Mouse (Mus musculus) forebrain, embryonic 14.5 days (tissue): Measurements from ENCODE around the gene Gm4491. TPM values are rescaled to one million over a fixed set of nuclear protein-coding genes. Genes with fewer than 3 reads are reported as not detected.
A peak's percentile ranks its signal among the peaks of the same experiment; 100 is the strongest.

Source experiments
- ATAC-seq: fragments of 200-750 bp; cut with Nextera tagmentation; 2 replicates; pipeline ENCODE4 v1.8.0; 2017; ENCODE audit warnings: mild to moderate bottlenecking, moderate library complexity
- DNase-seq: peaks from one replicate; pipeline ENCODE4 v3.0.0-alpha.2; 2015; ENCODE audit warnings: low spot score
- H3K27ac ChIP-seq: fragments of 300-500 bp; sonication (generic); 2 replicates; pipeline ENCODE4 v1.5.1; 2014; ENCODE audit warnings: low read depth, mild to moderate bottlenecking, control low read depth, low read length, moderate library complexity
- H3K27me3 ChIP-seq: fragments of 300-500 bp; sonication (generic); replicated peaks from 2 replicates; pipeline ENCODE4 v1.6.1; 2014; ENCODE audit warnings: low read length, control low read depth, mixed read lengths; ENCODE audit not compliant: control insufficient read depth, insufficient read depth
- H3K36me3 ChIP-seq: fragments of 300-500 bp; sonication (generic); 2 replicates; pipeline ENCODE4 v1.6.1; 2014; ENCODE audit warnings: low read length, control low read depth; ENCODE audit not compliant: control insufficient read depth, insufficient read depth
- H3K4me1 ChIP-seq: fragments of 300-500 bp; sonication (generic); 2 replicates; pipeline ENCODE4 v1.6.1; 2014; ENCODE audit warnings: antibody characterized with exemption, low read length, control low read depth; ENCODE audit not compliant: control insufficient read depth, insufficient read depth
- H3K4me2 ChIP-seq: fragments of 300-500 bp; sonication (generic); 2 replicates; pipeline ENCODE4 v1.6.1; 2014; ENCODE audit warnings: mild to moderate bottlenecking, control low read depth, low read length
- H3K4me3 ChIP-seq: fragments of 300-500 bp; sonication (generic); 2 replicates; pipeline ENCODE4 v1.5.1; 2014; ENCODE audit warnings: low read depth, low read length, control low read depth
- H3K9ac ChIP-seq: fragments of 300-500 bp; sonication (generic); 2 replicates; pipeline ENCODE4 v1.6.1; 2014; ENCODE audit warnings: mild to moderate bottlenecking, low read length, control low read depth, moderate library complexity
- H3K9me3 ChIP-seq: fragments of 300-500 bp; sonication (generic); replicated peaks from 2 replicates; pipeline ENCODE4 v1.6.1; 2016; ENCODE audit warnings: low read length, control low read depth, mixed read lengths; ENCODE audit not compliant: control insufficient read depth
- WGBS: fragments of 180-500 bp; shearing (Covaris S2); extraction: QIAGEN DNeasy Blood & Tissue Kit; methylation state at CpG from one replicate; pipeline ENCODE4 v1.1.7; 2014; 5-methylcytosine and 5-hydroxymethylcytosine counted together
- polyA plus RNA-seq: library from polyadenylated mRNA; unstranded; fragments of >200 nt; fragmentation: Nextera tagmentation; extraction: Ambion mirVana; gene quantifications from 2 replicates; pipeline ENCODE4 v1.2.1, GENCODE M21; 2014

The Gm4491 gene
- not detected in 2 replicates for polyA plus RNA-seq

- 3% methylated on average over 13 of the region's 13 CpGs for WGBS
- H3K4me1 ChIP-seq, result peaks cover 8% of the 10 kb centered on the region
- peak; percentile 56 for DNase-seq
- no peaks in the 10 kb centered on the region for H3K27me3 ChIP-seq
- H3K36me3 ChIP-seq, result no peaks in the 10 kb centered on the region
- H3K4me3 ChIP-seq, result no peak within 1 kb of the TSS
- H3K9me3 ChIP-seq, result no peaks in the 10 kb centered on the region
- H3K4me2 ChIP-seq, result peak within 1 kb of the TSS; percentile 41
- ATAC-seq, result peak; percentile 83
- H3K27ac ChIP-seq, result no peak within 1 kb of the TSS
- H3K9ac ChIP-seq, result peak within 1 kb of the TSS; percentile 10; the same call in 1 of the 2 replicates
These were observed at the start of gene Gm4491 for GRCm38 (mm10) chr14:57115823-57116544. Gene Gm4491 (minus strand): TSS chr14:57115883.

- WGBS, result 73% methylated on average over 2 of the region's 2 CpGs
- no peaks in the 10 kb centered on the region for H3K36me3 ChIP-seq
- H3K9ac ChIP-seq, result no peak overlapping the region
- no peaks in the 10 kb centered on the region for H3K9me3 ChIP-seq
- no peak for ATAC-seq
- H3K4me1 ChIP-seq, result no peaks in the 10 kb centered on the region
- H3K4me2 ChIP-seq, result no peak overlapping the region
- H3K27me3 ChIP-seq, result no peaks in the 10 kb centered on the region
- no peak overlapping the region for H3K4me3 ChIP-seq
- H3K27ac ChIP-seq, result no peak overlapping the region
- no peak for DNase-seq
These were observed 46.1 kb upstream of the Gm4491 start for GRCm38 (mm10) chr14:57161833-57162232.

- no peaks in the 10 kb centered on the region for H3K4me1 ChIP-seq
- no peak overlapping the region for H3K4me3 ChIP-seq
- no peak overlapping the region for H3K4me2 ChIP-seq
- no peaks in the 10 kb centered on the region for H3K36me3 ChIP-seq
- DNase-seq (no peak), ATAC-seq (no peak)
- H3K9ac ChIP-seq, result no peak overlapping the region
- no peaks in the 10 kb centered on the region for H3K9me3 ChIP-seq
- H3K27ac ChIP-seq, result no peak overlapping the region
- 76% methylated on average over 4 of the region's 4 CpGs for WGBS
- no peaks in the 10 kb centered on the region for H3K27me3 ChIP-seq
These were observed 45.5 kb upstream of the Gm4491 start for GRCm38 (mm10) chr14:57161201-57161600.

GRCm38 (mm10) chr14:57154916-57155315 is 39.2 kb upstream of the Gm4491 start:
- Histone ChIP-seq H3K9me3 (no peaks in the 10 kb centered on the region), H3K9ac (no peak overlapping the region), H3K4me2 (no peak overlapping the region), H3K27ac (no peak overlapping the region), H3K36me3 (no peaks in the 10 kb centered on the region), H3K4me3 (no peak overlapping the region), H3K27me3 (no peaks in the 10 kb centered on the region), H3K4me1 (no peaks in the 10 kb centered on the region)
- WGBS, result 45% methylated on average over 6 of the region's 6 CpGs
- ATAC-seq (no peak), DNase-seq (no peak)

- Histone ChIP-seq H3K4me2 (no peak overlapping the region), H3K27ac (no peak overlapping the region), H3K36me3 (no peaks in the 10 kb centered on the region), H3K9me3 (no peaks in the 10 kb centered on the region), H3K27me3 (no peaks in the 10 kb centered on the region), H3K9ac (no peak overlapping the region), H3K4me3 (no peak overlapping the region), H3K4me1 (no peaks in the 10 kb centered on the region)
- no peak for ATAC-seq
- WGBS, result 63% methylated on average over 4 of the region's 4 CpGs
- peak; percentile 37 for DNase-seq
These were observed 30.1 kb upstream of the Gm4491 start for GRCm38 (mm10) chr14:57145741-57146140.

GRCm38 (mm10) chr14:57135265-57135664 is 19.6 kb upstream of the Gm4491 start:
- H3K36me3 ChIP-seq, result no peaks in the 10 kb centered on the region
- 49% methylated on average over 8 of the region's 8 CpGs for WGBS
- peaks cover 27% of the 10 kb centered on the region for H3K27me3 ChIP-seq

GRCm38 (mm10) chr14:57133161-57133661 is 17.5 kb upstream of the Gm4491 start, which contains the start of gene Gjb6:
Gene Gjb6 (minus strand): TSS chr14:57133611.
- Histone ChIP-seq H3K4me2 (peak within 1 kb of the TSS; percentile 67), H3K36me3 (no peaks in the 10 kb centered on the region), H3K4me1 (peaks cover 2% of the 10 kb centered on the region; the same call in 1 of the 2 replicates), H3K27ac (no peak within 1 kb of the TSS), H3K9ac (peak within 1 kb of the TSS; percentile 46), H3K4me3 (peak within 1 kb of the TSS; percentile 32), H3K9me3 (no peaks in the 10 kb centered on the region), H3K27me3 (peaks cover 27% of the 10 kb centered on the region)
- WGBS, result 2% methylated on average over 33 of the region's 33 CpGs
- ATAC-seq (peak; percentile 32; the same call in 1 of the 2 replicates), DNase-seq (peak; percentile 7)

More at GRCm38 (mm10) chr14:57135265-57135664, 19.6 kb upstream of the Gm4491 start:
- Histone ChIP-seq H3K9me3 (no peaks in the 10 kb centered on the region), H3K4me3 (no peak overlapping the region), H3K4me1 (peaks cover 2% of the 10 kb centered on the region; the same call in 1 of the 2 replicates), H3K4me2 (no peak overlapping the region), H3K9ac (no peak overlapping the region), H3K27ac (no peak overlapping the region)
- ATAC-seq, result no peak
- no peak for DNase-seq

- H3K36me3 ChIP-seq, result no peaks in the 10 kb centered on the region
- H3K9ac ChIP-seq, result no peak overlapping the region
- no peak overlapping the region for H3K4me2 ChIP-seq
- H3K4me3 ChIP-seq, result no peak overlapping the region
- no peaks in the 10 kb centered on the region for H3K9me3 ChIP-seq
- ATAC-seq, result no peak
- 82% methylated on average over 4 of the region's 4 CpGs for WGBS
- no peak for DNase-seq
- H3K27me3 ChIP-seq, result peaks cover 9% of the 10 kb centered on the region
- no peaks in the 10 kb centered on the region for H3K4me1 ChIP-seq
- no peak overlapping the region for H3K27ac ChIP-seq
These were observed 11.7 kb upstream of the Gm4491 start for GRCm38 (mm10) chr14:57127383-57127782.

- no peaks in the 10 kb centered on the region for H3K36me3 ChIP-seq
- H3K4me1 ChIP-seq, result no peaks in the 10 kb centered on the region
- H3K27me3 ChIP-seq, result no peaks in the 10 kb centered on the region
- ATAC-seq (no peak), DNase-seq (no peak)
- no peak overlapping the region for H3K9ac ChIP-seq
- no peak overlapping the region for H3K4me3 ChIP-seq
- no peak overlapping the region for H3K4me2 ChIP-seq
- 84% methylated on average over 7 of the region's 7 CpGs for WGBS
- H3K9me3 ChIP-seq, result no peaks in the 10 kb centered on the region
- no peak overlapping the region for H3K27ac ChIP-seq
These were observed 6.6 kb upstream of the Gm4491 start for GRCm38 (mm10) chr14:57122295-57122694.
